Mouse (Mus musculus) CH12.LX (cell line): ENCODE results near the gene Slc7a6.

Experiments
- CTCF ChIP-seq, 2 experiments: IDR thresholded peaks in 1 of 2; conservative IDR thresholded peaks in 1 of 2; 2 replicates each; pipeline ENCODE4 v1.5.1; 2011 to 2012; ENCODE audit warnings: low read depth in 2 of 2, low read length in 2 of 2, improper control_type of control experiment in 1 of 2, inconsistent platforms in 1 of 2, mild to moderate bottlenecking in 1 of 2, moderate library complexity in 1 of 2
- ELF1 ChIP-seq: IDR thresholded peaks from 2 replicates; pipeline ENCODE4 v1.6.1; 2014; ENCODE audit warnings: low read depth, mild to moderate bottlenecking, inconsistent platforms, low read length, improper control_type of control experiment
- EP300 ChIP-seq: IDR thresholded peaks from 2 replicates; pipeline ENCODE4 v1.6.1; 2011; ENCODE audit warnings: low read length, improper control_type of control experiment
- MXI1 ChIP-seq: IDR thresholded peaks from 2 replicates; pipeline ENCODE4 v1.6.1; 2011; ENCODE audit warnings: mild to moderate bottlenecking, low read depth, low read length, improper control_type of control experiment
- POLR2A ChIP-seq: IDR thresholded peaks from 2 replicates; pipeline ENCODE4 v1.6.1; 2011; ENCODE audit warnings: low read depth, mild to moderate bottlenecking, improper control_type of control experiment, low read length
- POLR2AphosphoS2 ChIP-seq: IDR thresholded peaks from 2 replicates; pipeline ENCODE4 v1.6.1; 2011; ENCODE audit warnings: low read depth, low read length, improper control_type of control experiment
- SMC3 ChIP-seq: IDR thresholded peaks from 2 replicates; pipeline ENCODE4 v1.6.1; 2011; ENCODE audit warnings: low read depth, low read length, improper control_type of control experiment
- USF1 ChIP-seq: IDR thresholded peaks from 2 replicates; pipeline ENCODE4 v1.6.1; 2014; ENCODE audit warnings: low read depth, mild to moderate bottlenecking, inconsistent platforms, low read length, improper control_type of control experiment
- ZC3H11A ChIP-seq: IDR thresholded peaks from 2 replicates; pipeline ENCODE4 v1.6.1; 2012; ENCODE audit warnings: low read depth, mild to moderate bottlenecking, inconsistent platforms, low read length, improper control_type of control experiment
- ZKSCAN1 ChIP-seq: IDR thresholded peaks from 2 replicates; pipeline ENCODE4 v1.6.1; 2012; ENCODE audit warnings: low read depth, inconsistent platforms, low read length, improper control_type of control experiment, borderline replicate concordance

- TF ChIP-seq EP300 (no peak), POLR2A (peak; percentile 92), ZC3H11A (no peak), MXI1 (peak; percentile 92), ELF1 (peak; percentile 87), ZKSCAN1 (no peak), POLR2AphosphoS2 (peak; percentile 79; the same call in 1 of the 2 replicates), USF1 (no peak), SMC3 (no peak), CTCF (conservative IDR thresholded peaks at IDR 0.05 in 1 of 2, IDR thresholded peaks at IDR 0.05 in 1 of 2; ENCODE audit: low read depth in 2 of 2, low read length in 2 of 2) (no peak)
Observed at GRCm38 (mm10) chr8:106168356-106169016, at the start of gene Slc7a6.
